Mouse (Mus musculus) stomach, embryonic 14.5 days (tissue): ENCODE measurements around the gene Tmem120a. TPM values are rescaled to one million over a fixed set of nuclear protein-coding genes. Genes with fewer than 3 reads are reported as not detected.

Experiments
- ATAC-seq: fragments of 200-750 bp; cut with Nextera tagmentation; 2 replicates; pipeline ENCODE4 v1.8.0; 2017; ENCODE audit warnings: low read depth, moderate TSS enrichment; ENCODE audit not compliant: insufficient number of reproducible peaks, insufficient read depth, low FRiP score
- H3K27ac ChIP-seq: fragments of 300-500 bp; sonication (generic); 2 replicates; pipeline ENCODE4 v1.5.1; 2014; ENCODE audit warnings: mild to moderate bottlenecking, low read length, moderate library complexity, mixed read lengths
- H3K27me3 ChIP-seq: fragments of 300-500 bp; sonication (generic); 2 replicates; pipeline ENCODE4 v1.6.1; 2014; ENCODE audit warnings: low read length, control low read depth, mixed read lengths; ENCODE audit not compliant: control insufficient read depth, insufficient read depth
- H3K36me3 ChIP-seq: fragments of 300-500 bp; sonication (generic); 2 replicates; pipeline ENCODE4 v1.6.1; 2014; ENCODE audit warnings: mild to moderate bottlenecking, control low read depth, low read length, moderate library complexity, mixed read lengths; ENCODE audit not compliant: control insufficient read depth, insufficient read depth
- H3K4me1 ChIP-seq: fragments of 300-500 bp; sonication (generic); 2 replicates; pipeline ENCODE4 v1.6.1; 2014; ENCODE audit warnings: low read length, control low read depth, mixed read lengths; ENCODE audit not compliant: control insufficient read depth, insufficient read depth
- H3K4me2 ChIP-seq: fragments of 300-500 bp; sonication (generic); replicated peaks from 2 replicates; pipeline ENCODE4 v1.6.1; 2014; ENCODE audit warnings: low read depth, low read length, control low read depth
- H3K4me3 ChIP-seq: fragments of 300-500 bp; sonication (generic); 2 replicates; pipeline ENCODE4 v1.5.1; 2014; ENCODE audit warnings: low read depth, low read length, control low read depth
- H3K9ac ChIP-seq: fragments of 300-500 bp; sonication (generic); replicated peaks from 2 replicates; pipeline ENCODE4 v1.6.1; 2014; ENCODE audit warnings: low read depth, mild to moderate bottlenecking, control low read depth, low read length, moderate library complexity, mixed read lengths
- H3K9me3 ChIP-seq: fragments of 300-500 bp; sonication (generic); 2 replicates; pipeline ENCODE4 v1.6.1; 2016; ENCODE audit warnings: low read depth, low read length, control low read depth; ENCODE audit not compliant: control insufficient read depth
- WGBS: fragments of 180-500 bp; shearing (Covaris S2); extraction: QIAGEN DNeasy Blood & Tissue Kit; methylation state at CpG from one replicate; pipeline ENCODE4 v1.1.7; 2014; 5-methylcytosine and 5-hydroxymethylcytosine counted together
- microRNA-seq: library from miRNA; unstranded; fragments of <30 nt; microRNA quantifications from one replicate; pipeline ENCODE4, GENCODE M21; 2016
- polyA plus RNA-seq: library from polyadenylated mRNA; unstranded; fragments of >200 nt; fragmentation: Nextera tagmentation; extraction: Ambion mirVana; gene quantifications from 2 replicates; pipeline ENCODE4 v1.2.1, GENCODE M21; 2014

Gene Tmem120a
- polyA plus RNA-seq, 1 experiment from 2014 or later: 45.3 TPM

DNA sequence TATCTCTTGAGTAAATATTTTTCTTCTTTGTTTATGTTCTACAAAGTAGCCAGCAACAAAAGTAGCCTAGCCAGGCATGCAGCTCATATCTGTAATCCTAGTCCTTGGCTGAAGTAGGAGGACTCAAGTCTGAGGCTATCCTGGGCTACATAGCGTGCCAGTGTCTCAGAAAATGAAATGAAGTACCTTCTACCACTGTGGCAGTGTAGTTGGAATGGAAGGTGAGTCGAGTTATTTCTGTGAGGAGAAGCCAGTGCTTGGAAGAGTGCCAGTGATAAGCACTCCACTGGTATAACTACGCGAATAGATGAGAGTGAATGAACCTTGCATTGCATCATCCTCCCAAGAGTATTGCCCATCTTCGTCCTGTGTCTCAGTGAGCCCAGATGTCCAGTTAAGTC lies 46.5 kb downstream of the Tmem120a start:
- H3K4me1 ChIP-seq: no peaks in the 10 kb centered on the region
- H3K4me2 ChIP-seq: no peak overlapping the region
- peaks cover 3% of the 10 kb centered on the region for H3K36me3 ChIP-seq
- 82% methylated on average over 5 of the region's 5 CpGs for WGBS
- no peak for ATAC-seq
- no peak overlapping the region for H3K4me3 ChIP-seq
- no peaks in the 10 kb centered on the region for H3K9me3 ChIP-seq
- H3K27me3 ChIP-seq: no peaks in the 10 kb centered on the region
- H3K27ac ChIP-seq: no peak overlapping the region
- no peak overlapping the region for H3K9ac ChIP-seq

- H3K4me2 ChIP-seq: no peak overlapping the region
- peaks cover 2% of the 10 kb centered on the region; the same call in 1 of the 2 replicates for H3K4me1 ChIP-seq
- WGBS: 49% methylated on average over 7 of the region's 7 CpGs
- H3K4me3 ChIP-seq: no peak overlapping the region
- no peak overlapping the region for H3K9ac ChIP-seq
- no peaks in the 10 kb centered on the region for H3K9me3 ChIP-seq
- H3K27me3 ChIP-seq: no peaks in the 10 kb centered on the region
- no peak overlapping the region for H3K27ac ChIP-seq
- no peak for ATAC-seq
- no peaks in the 10 kb centered on the region; the same call in none of the 2 replicates for H3K36me3 ChIP-seq
Observed at GRCm38 (mm10) chr5:135695277-135695721, 48.9 kb downstream of the Tmem120a start.

- no peak for ATAC-seq
- no peak overlapping the region for H3K9ac ChIP-seq
- H3K27ac ChIP-seq: no peak overlapping the region
- no peak overlapping the region for H3K4me3 ChIP-seq
- H3K36me3 ChIP-seq: no peaks in the 10 kb centered on the region
- H3K4me1 ChIP-seq: peaks cover 7% of the 10 kb centered on the region; the same call in 1 of the 2 replicates
- WGBS: 87% methylated on average over 5 of the region's 5 CpGs
- H3K4me2 ChIP-seq: no peak overlapping the region
- H3K9me3 ChIP-seq: no peaks in the 10 kb centered on the region
- H3K27me3 ChIP-seq: no peaks in the 10 kb centered on the region
Observed at GRCm38 (mm10) chr5:135693281-135693853, 50.9 kb downstream of the Tmem120a start.

GRCm38 (mm10) chr5:135691266-135691665 lies 53.0 kb downstream of the Tmem120a start:
- no peak for ATAC-seq
- H3K9ac ChIP-seq: no peak overlapping the region
- no peaks in the 10 kb centered on the region for H3K9me3 ChIP-seq
- H3K4me1 ChIP-seq: peaks cover 11% of the 10 kb centered on the region; the same call in 1 of the 2 replicates
- no peaks in the 10 kb centered on the region for H3K36me3 ChIP-seq
- H3K4me3 ChIP-seq: no peak overlapping the region
- H3K4me2 ChIP-seq: no peak overlapping the region
- H3K27ac ChIP-seq: no peak overlapping the region
- WGBS: 63% methylated on average over 4 of the region's 4 CpGs
- H3K27me3 ChIP-seq: no peaks in the 10 kb centered on the region

DNA sequence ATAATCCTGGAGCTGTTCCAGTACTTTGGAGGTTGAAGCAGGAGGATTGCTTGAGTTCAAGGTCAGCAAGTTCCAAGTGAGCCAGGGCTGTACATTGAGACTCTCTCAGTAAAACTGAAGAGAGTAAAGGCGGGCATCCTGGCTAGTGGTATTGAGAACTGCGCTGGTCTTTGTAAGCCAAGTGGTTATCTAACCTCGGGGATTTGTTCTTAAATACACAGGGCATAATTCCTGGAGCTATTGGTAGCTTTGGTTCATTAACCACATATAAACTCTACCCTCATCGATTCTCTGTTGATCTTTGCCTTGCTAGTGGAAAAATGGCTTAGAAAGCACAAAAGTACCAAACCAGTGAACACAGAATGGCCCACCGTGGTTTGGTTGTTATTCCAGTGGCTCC lies 53.8 kb downstream of the Tmem120a start:
- H3K27me3 ChIP-seq: no peaks in the 10 kb centered on the region
- H3K4me3 ChIP-seq: peak overlapping the region; percentile 86; the same call in 1 of the 2 replicates
- peaks cover 11% of the 10 kb centered on the region; the same call in 1 of the 2 replicates for H3K4me1 ChIP-seq
- ATAC-seq: no peak
- peak overlapping the region; percentile 98 for H3K4me2 ChIP-seq
- no peak overlapping the region for H3K27ac ChIP-seq
- H3K36me3 ChIP-seq: no peaks in the 10 kb centered on the region
- WGBS: 91% methylated on average over 5 of the region's 5 CpGs
- no peaks in the 10 kb centered on the region for H3K9me3 ChIP-seq
- no peak overlapping the region for H3K9ac ChIP-seq

Small RNA genes within 50 kb of the gene (microRNA-seq; reads per million reads assigned to microRNA genes)
- gene Mir7034: not detected

Other genes starting within 250 kb of the Tmem120a start
- 41.0 and 46.9 TPM in 2 replicates for gene Hip1, start 199.3 kb downstream of the Tmem120a start, polyA plus RNA-seq
- gene Ccl26, start 180.9 kb downstream of the Tmem120a start, polyA plus RNA-seq: not detected in 2 replicates
- 1.9 and 3.6 TPM in 2 replicates for gene Ccl24, start 171.4 kb downstream of the Tmem120a start, polyA plus RNA-seq
- gene Rhbdd2, start 111.8 kb downstream of the Tmem120a start, polyA plus RNA-seq: 51.2 and 60.5 TPM in 2 replicates
- gene Por, start 74.4 kb downstream of the Tmem120a start, polyA plus RNA-seq: 70.5 and 79.7 TPM in 2 replicates
- gene Styxl1, start 33.9 kb upstream of the Tmem120a start, polyA plus RNA-seq: 0.25 and 0.35 TPM in 2 replicates
- 494 and 496 TPM in 2 replicates for gene Mdh2, start 34.0 kb upstream of the Tmem120a start, polyA plus RNA-seq
- gene Srrm3, start 62.4 kb upstream of the Tmem120a start, polyA plus RNA-seq: 2.8 and 4.8 TPM in 2 replicates
- 221 and 237 TPM in 2 replicates for gene Hspb1, start 143.5 kb upstream of the Tmem120a start, polyA plus RNA-seq
- gene Ywhag, start 190.2 kb upstream of the Tmem120a start, polyA plus RNA-seq: 99.4 and 101 TPM in 2 replicates
- gene Ssc4d, start 230.1 kb upstream of the Tmem120a start, polyA plus RNA-seq: 1.9 and 2.2 TPM in 2 replicates
- not detected in 2 replicates for gene Zp3, start 235.7 kb upstream of the Tmem120a start, polyA plus RNA-seq